Mouse (Mus musculus): ENCODE measurements around the gene Trim46.

Trim46 gene

GRCm38 (mm10) chr3:89246261-89247100 is at the start of gene Trim46:
Gene Trim46, minus strand, starts transcription at chr3:89246309.
- DNase-seq (ENCODE audit: low spot score): peak; percentile 83

GRCm38 (mm10) chr3:89295685-89296230 is 49.6 kb upstream of the Trim46 start:
- no peak for DNase-seq (ENCODE audit: low spot score)

GRCm38 (mm10) chr3:89294195-89294594 is 48.1 kb upstream of the Trim46 start:
- no peak for DNase-seq (ENCODE audit: low spot score)

GRCm38 (mm10) chr3:89293247-89293918 is 47.3 kb upstream of the Trim46 start:
- no peak for DNase-seq (ENCODE audit: low spot score)

GRCm38 (mm10) chr3:89292303-89292702 is 46.2 kb upstream of the Trim46 start:
- DNase-seq (ENCODE audit: low spot score): no peak

GRCm38 (mm10) chr3:89291874-89292273 is 45.8 kb upstream of the Trim46 start:
- DNase-seq (ENCODE audit: low spot score): no peak

GRCm38 (mm10) chr3:89288503-89288928 is 42.4 kb upstream of the Trim46 start:
- DNase-seq (ENCODE audit: low spot score): no peak

GRCm38 (mm10) chr3:89287286-89287685 is 41.2 kb upstream of the Trim46 start:
- no peak for DNase-seq (ENCODE audit: low spot score)

- DNase-seq (ENCODE audit: low spot score): no peak
Observed at GRCm38 (mm10) chr3:89285526-89285925, 39.4 kb upstream of the Trim46 start.

GRCm38 (mm10) chr3:89284261-89284660 is 38.2 kb upstream of the Trim46 start:
- DNase-seq (ENCODE audit: low spot score): no peak

GRCm38 (mm10) chr3:89282291-89282643 is 36.2 kb upstream of the Trim46 start:
- DNase-seq (ENCODE audit: low spot score): no peak

- peak; percentile 57 for DNase-seq (ENCODE audit: low spot score)
Observed at GRCm38 (mm10) chr3:89281579-89282290, 35.6 kb upstream of the Trim46 start.

- DNase-seq (ENCODE audit: low spot score): peak; percentile 53
Observed at GRCm38 (mm10) chr3:89280606-89281511, 34.8 kb upstream of the Trim46 start, which contains the start of gene Efna1. Gene Efna1, minus strand, starts transcription at chr3:89281142.

- no peak for DNase-seq (ENCODE audit: low spot score)
Observed at GRCm38 (mm10) chr3:89280050-89280605, 34.0 kb upstream of the Trim46 start.

GRCm38 (mm10) chr3:89279153-89279890 is 33.2 kb upstream of the Trim46 start:
- peak; percentile 74 for DNase-seq (ENCODE audit: low spot score)

GRCm38 (mm10) chr3:89278643-89279042 is 32.5 kb upstream of the Trim46 start:
- no peak for DNase-seq (ENCODE audit: low spot score)

GRCm38 (mm10) chr3:89278107-89278506 is 32.0 kb upstream of the Trim46 start:
- peak; percentile 16 for DNase-seq (ENCODE audit: low spot score)

GRCm38 (mm10) chr3:89277281-89278021 is 31.3 kb upstream of the Trim46 start:
- DNase-seq (ENCODE audit: low spot score): peak; percentile 15

- DNase-seq (ENCODE audit: low spot score): no peak
Observed at GRCm38 (mm10) chr3:89276061-89276460, 30.0 kb upstream of the Trim46 start.
